ENCODE assay signal across 8 mouse cellular contexts in the genomic region with DNA sequence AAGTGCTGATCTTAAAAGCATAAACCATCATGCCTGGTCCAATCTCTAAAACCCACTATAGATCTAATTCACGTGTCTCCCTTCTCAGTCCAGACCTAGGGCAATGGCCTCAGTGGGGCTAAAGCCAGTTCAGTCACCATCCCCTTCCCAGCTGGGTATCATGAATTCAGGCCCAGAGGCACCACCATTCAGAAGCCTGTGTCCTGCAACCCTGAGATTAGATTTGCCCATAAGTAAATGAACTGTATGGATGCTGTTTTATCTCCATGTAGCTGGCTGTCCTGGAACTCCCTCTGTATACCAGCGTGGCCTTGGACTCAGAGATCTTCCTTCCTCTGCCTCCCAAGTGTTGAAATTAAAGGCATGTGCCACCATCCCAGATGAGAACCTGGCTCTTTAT. TPM values are rescaled to one million over a fixed set of nuclear protein-coding genes. Genes with fewer than 3 reads are reported as not detected.
DNase-seq lines count a peak whose midpoint lies in the region; ATAC-seq and TF ChIP-seq lines count a peak whose summit lies in the region.

No protein-coding gene starts in this region.

- peaks cover 24% of the 10 kb centered on the region for H3K4me1 ChIP-seq in kidney, postnatal 0 days (replicated peaks; ENCODE audit: insufficient read depth, low read length)
- H3K4me1 ChIP-seq in embryonic facial prominence, embryonic 12.5 days = peaks cover 16% of the 10 kb centered on the region
- peaks cover 6% of the 10 kb centered on the region; the same call in 1 of the 2 replicates for H3K4me1 ChIP-seq in intestine, postnatal 0 days (replicated peaks; ENCODE audit: control insufficient read depth, insufficient read depth, low read length)
- peaks cover 13% of the 10 kb centered on the region for H3K4me1 ChIP-seq in neural tube, embryonic 12.5 days

- TF ChIP-seq CTCF in kidney, postnatal 0 days (IDR thresholded peaks at IDR 0.05; ENCODE audit: low read depth) = no peak
- no peak for TF ChIP-seq CTCF in intestine, postnatal 0 days (IDR thresholded peaks at IDR 0.05; ENCODE audit: low read depth)

- H3K27ac ChIP-seq in kidney, postnatal 0 days = peak overlapping the region; percentile 75; the same call in 1 of the 2 replicates
- H3K27ac ChIP-seq in embryonic facial prominence, embryonic 12.5 days = peak overlapping the region; percentile 54; the same call in 1 of the 2 replicates
- H3K27ac ChIP-seq in intestine, postnatal 0 days (ENCODE audit: low read depth, low read length) = no peak overlapping the region
- no peak overlapping the region for H3K27ac ChIP-seq in neural tube, embryonic 12.5 days

- no peak overlapping the region for H3K4me3 ChIP-seq in kidney, postnatal 0 days (replicated peaks; ENCODE audit: low read depth, low read length)
- H3K4me3 ChIP-seq in embryonic facial prominence, embryonic 12.5 days = no peak overlapping the region
- no peak overlapping the region for H3K4me3 ChIP-seq in intestine, postnatal 0 days (ENCODE audit: low read depth, low read length)
- H3K4me3 ChIP-seq in neural tube, embryonic 12.5 days = no peak overlapping the region

- peak overlapping the region; percentile 91; the same call in 1 of the 2 replicates for H3K9ac ChIP-seq in kidney, postnatal 0 days (ENCODE audit: low read depth, low read length)
- no peak overlapping the region for H3K9ac ChIP-seq in embryonic facial prominence, embryonic 12.5 days
- H3K9ac ChIP-seq in intestine, postnatal 0 days (ENCODE audit: low read depth, low read length) = peak overlapping the region; percentile 85; the same call in 1 of the 2 replicates
- peak overlapping the region; percentile 84; the same call in 1 of the 2 replicates for H3K9ac ChIP-seq in neural tube, embryonic 12.5 days

- WGBS in kidney, postnatal 0 days = 79% methylated on average over 2 of the region's 2 CpGs
- 80% methylated on average over 2 of the region's 2 CpGs for WGBS in embryonic facial prominence, embryonic 12.5 days
- 80% methylated on average over 2 of the region's 2 CpGs for WGBS in intestine, postnatal 0 days
- WGBS in neural tube, embryonic 12.5 days = 87% methylated on average over 2 of the region's 2 CpGs

- peak overlapping the region; percentile 98; the same call in 1 of the 2 replicates for H3K4me2 ChIP-seq in kidney, postnatal 0 days (ENCODE audit: low read length)
- H3K4me2 ChIP-seq in embryonic facial prominence, embryonic 12.5 days (replicated peaks) = peak overlapping the region; percentile 88
- peak overlapping the region; percentile 93; the same call in 1 of the 2 replicates for H3K4me2 ChIP-seq in intestine, postnatal 0 days (replicated peaks; ENCODE audit: low read depth)
- peak overlapping the region; percentile 98 for H3K4me2 ChIP-seq in neural tube, embryonic 12.5 days (replicated peaks)

- H3K27me3 ChIP-seq in kidney, postnatal 0 days (ENCODE audit: insufficient read depth, low read length) = no peaks in the 10 kb centered on the region
- no peaks in the 10 kb centered on the region for H3K27me3 ChIP-seq in embryonic facial prominence, embryonic 12.5 days
- H3K27me3 ChIP-seq in intestine, postnatal 0 days (replicated peaks; ENCODE audit: control insufficient read depth, insufficient read depth, low read length) = no peaks in the 10 kb centered on the region
- no peaks in the 10 kb centered on the region for H3K27me3 ChIP-seq in neural tube, embryonic 12.5 days (replicated peaks)

- no peak for DNase-seq in kidney, postnatal 0 days (ENCODE audit: low spot score)
- DNase-seq in kidney, adult 9 months = no peak
- DNase-seq in cerebellum, postnatal 36 days = no peak
- DNase-seq in layer of hippocampus, adult 11-12 months (ENCODE audit: low spot score) = no peak
- DNase-seq in retina, postnatal 1 day = no peak

- no peak for ATAC-seq in kidney, postnatal 0 days (replicated peaks; ENCODE audit: low FRiP score, low read depth)
- no peak for ATAC-seq in embryonic facial prominence, embryonic 12.5 days (ENCODE audit: insufficient number of reproducible peaks, insufficient read depth, low FRiP score, low TSS enrichment)
- ATAC-seq in intestine, postnatal 0 days = no peak
- no peak for ATAC-seq in neural tube, embryonic 12.5 days (ENCODE audit: low FRiP score, low read depth)

- H3K9me3 ChIP-seq in kidney, postnatal 0 days (replicated peaks; ENCODE audit: low read length) = no peaks in the 10 kb centered on the region
- no peaks in the 10 kb centered on the region for H3K9me3 ChIP-seq in embryonic facial prominence, embryonic 12.5 days
- no peaks in the 10 kb centered on the region for H3K9me3 ChIP-seq in intestine, postnatal 0 days (ENCODE audit: control insufficient read depth)
- H3K9me3 ChIP-seq in neural tube, embryonic 12.5 days = no peaks in the 10 kb centered on the region

- H3K36me3 ChIP-seq in kidney, postnatal 0 days (ENCODE audit: insufficient read depth, low read length) = no peaks in the 10 kb centered on the region
- no peaks in the 10 kb centered on the region for H3K36me3 ChIP-seq in embryonic facial prominence, embryonic 12.5 days
- no peaks in the 10 kb centered on the region for H3K36me3 ChIP-seq in intestine, postnatal 0 days (ENCODE audit: control insufficient read depth, insufficient read depth)
- H3K36me3 ChIP-seq in neural tube, embryonic 12.5 days = no peaks in the 10 kb centered on the region

RNA-seq across cellular contexts. Expression of gene Sbno2, which starts 2.3 kb away (rescaled TPM):
- 9.6 and 10.5 TPM in 2 replicates for polyA plus RNA-seq in kidney, postnatal 0 days (2015; fragmentation: Nextera tagmentation; extraction: Ambion mirVana)
- 15.2 and 16.1 TPM in 2 replicates for polyA plus RNA-seq in embryonic facial prominence, embryonic 12.5 days (2016; fragmentation: Nextera tagmentation; extraction: Ambion mirVana)
- 9.8 and 11.1 TPM in 2 replicates for polyA plus RNA-seq in intestine, postnatal 0 days (2015; fragmentation: Nextera tagmentation; extraction: Ambion mirVana)
- 15.1 and 15.4 TPM in 2 replicates for polyA plus RNA-seq in neural tube, embryonic 12.5 days (2016; fragmentation: Nextera tagmentation; extraction: Ambion mirVana)

RNA-seq across cellular contexts. Expression of gene Stk11, which starts 12.6 kb away (rescaled TPM):
- polyA plus RNA-seq in kidney, postnatal 0 days (2015; fragmentation: Nextera tagmentation; extraction: Ambion mirVana) = 14.2 and 15.1 TPM in 2 replicates
- polyA plus RNA-seq in embryonic facial prominence, embryonic 12.5 days (2016; fragmentation: Nextera tagmentation; extraction: Ambion mirVana) = 17.2 and 18.5 TPM in 2 replicates
- 11.7 and 12.4 TPM in 2 replicates for polyA plus RNA-seq in intestine, postnatal 0 days (2015; fragmentation: Nextera tagmentation; extraction: Ambion mirVana)
- 17.4 and 23.9 TPM in 2 replicates for polyA plus RNA-seq in neural tube, embryonic 12.5 days (2016; fragmentation: Nextera tagmentation; extraction: Ambion mirVana)

RNA-seq across cellular contexts. Expression of gene Atp5d, which starts 35.4 kb away (rescaled TPM):
- polyA plus RNA-seq in kidney, postnatal 0 days (2015; fragmentation: Nextera tagmentation; extraction: Ambion mirVana) = 936 and 986 TPM in 2 replicates
- polyA plus RNA-seq in embryonic facial prominence, embryonic 12.5 days (2016; fragmentation: Nextera tagmentation; extraction: Ambion mirVana) = 457 and 481 TPM in 2 replicates
- 1,009 and 1,013 TPM in 2 replicates for polyA plus RNA-seq in intestine, postnatal 0 days (2015; fragmentation: Nextera tagmentation; extraction: Ambion mirVana)
- polyA plus RNA-seq in neural tube, embryonic 12.5 days (2016; fragmentation: Nextera tagmentation; extraction: Ambion mirVana) = 396 and 422 TPM in 2 replicates

RNA-seq across cellular contexts. Expression of gene Cbarp, which starts 37.6 kb away (rescaled TPM):
- polyA plus RNA-seq in kidney, postnatal 0 days (2015; fragmentation: Nextera tagmentation; extraction: Ambion mirVana) = 4.7 and 6.4 TPM in 2 replicates
- 8.4 and 8.5 TPM in 2 replicates for polyA plus RNA-seq in embryonic facial prominence, embryonic 12.5 days (2016; fragmentation: Nextera tagmentation; extraction: Ambion mirVana)
- polyA plus RNA-seq in intestine, postnatal 0 days (2015; fragmentation: Nextera tagmentation; extraction: Ambion mirVana) = 2.1 and 2.7 TPM in 2 replicates
- 26.5 and 27.3 TPM in 2 replicates for polyA plus RNA-seq in neural tube, embryonic 12.5 days (2016; fragmentation: Nextera tagmentation; extraction: Ambion mirVana)

RNA-seq across cellular contexts. Expression of gene Midn, which starts 45.0 kb away (rescaled TPM):
- polyA plus RNA-seq in kidney, postnatal 0 days (2015; fragmentation: Nextera tagmentation; extraction: Ambion mirVana) = 13.7 and 18.6 TPM in 2 replicates
- 33.4 and 35.1 TPM in 2 replicates for polyA plus RNA-seq in embryonic facial prominence, embryonic 12.5 days (2016; fragmentation: Nextera tagmentation; extraction: Ambion mirVana)
- 18.1 and 19.5 TPM in 2 replicates for polyA plus RNA-seq in intestine, postnatal 0 days (2015; fragmentation: Nextera tagmentation; extraction: Ambion mirVana)
- polyA plus RNA-seq in neural tube, embryonic 12.5 days (2016; fragmentation: Nextera tagmentation; extraction: Ambion mirVana) = 40.8 and 45.1 TPM in 2 replicates

Comparison
In these comparisons a context has a peak if more than half of its experiments do, and no peak if none do; other contexts are left out.
1. H3K27ac ChIP-seq: peak in kidney, postnatal 0 days (single experiment) and embryonic facial prominence, embryonic 12.5 days (single experiment); none in intestine, postnatal 0 days (single experiment) and neural tube, embryonic 12.5 days (single experiment).
2. Peak in every context shown above with its lines, with median percentiles within 50 percentile points of each other: H3K4me2 ChIP-seq.